Mouse (Mus musculus): ENCODE data around the gene Mrpl52. TPM values are rescaled to one million over a fixed set of nuclear protein-coding genes. Genes with fewer than 3 reads are reported as not detected.

Gene Mrpl52
- polyA plus RNA-seq (2015; fragmentation: Nextera tagmentation; extraction: Ambion mirVana) = 300 and 317 TPM in 2 replicates

GRCm38 (mm10) chr14:54426689-54427398 is at the start of gene Mrpl52:
TSS of gene Mrpl52 (plus strand) at chr14:54426909.
- no peak for TF ChIP-seq CTCF (IDR thresholded peaks at IDR 0.05; ENCODE audit: low read depth)
- H3K27me3 ChIP-seq (replicated peaks; ENCODE audit: control insufficient read depth, insufficient read depth, low read length) = no peaks in the 10 kb centered on the region
- H3K9ac ChIP-seq (ENCODE audit: low read depth, low read length) = peak within 1 kb of the TSS; percentile 85
- H3K27ac ChIP-seq (ENCODE audit: low read depth, low read length) = peak within 1 kb of the TSS; percentile 65
- peaks cover 4% of the 10 kb centered on the region for H3K36me3 ChIP-seq (ENCODE audit: control insufficient read depth, insufficient read depth)
- H3K4me1 ChIP-seq (replicated peaks; ENCODE audit: control insufficient read depth, insufficient read depth, low read length) = peaks cover 5% of the 10 kb centered on the region; the same call in 1 of the 2 replicates
- under 1% methylated on average over 48 of the region's 48 CpGs for WGBS
- H3K9me3 ChIP-seq (ENCODE audit: control insufficient read depth) = no peaks in the 10 kb centered on the region
- peak within 1 kb of the TSS; percentile 75 for H3K4me2 ChIP-seq (replicated peaks; ENCODE audit: low read depth)
- ATAC-seq = peak; percentile 71
- peak within 1 kb of the TSS; percentile 99 for H3K4me3 ChIP-seq (ENCODE audit: low read depth, low read length)

DNA sequence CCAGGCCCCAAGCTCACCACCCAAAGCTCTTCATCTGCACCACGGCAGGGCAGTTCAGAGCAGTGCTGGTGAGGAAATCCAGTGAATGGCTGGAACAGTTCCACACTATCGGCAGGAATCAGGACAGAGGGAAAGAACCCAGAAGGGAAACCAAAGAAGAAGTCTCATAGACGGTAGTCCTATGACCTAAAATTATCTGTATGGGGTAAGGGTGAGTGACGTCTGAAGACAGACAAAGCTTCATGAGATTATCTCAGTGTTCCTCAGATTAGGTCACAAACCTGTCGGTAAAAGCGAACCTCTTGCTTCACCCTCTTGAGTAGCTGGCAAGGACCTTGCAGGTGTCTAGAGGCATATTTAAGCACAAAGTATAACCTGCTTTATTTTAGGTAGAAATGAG is 49.5 kb upstream of the Mrpl52 start:
- TF ChIP-seq CTCF (IDR thresholded peaks at IDR 0.05; ENCODE audit: low read depth) = no peak

GRCm38 (mm10) chr14:54379571-54379970 is 47.1 kb upstream of the Mrpl52 start:
- no peak for TF ChIP-seq CTCF (IDR thresholded peaks at IDR 0.05; ENCODE audit: low read depth)

More for the DNA sequence above, 49.5 kb upstream of the Mrpl52 start:
- Histone ChIP-seq H3K4me3 (ENCODE audit: low read depth, low read length) (no peak overlapping the region), H3K36me3 (ENCODE audit: control insufficient read depth, insufficient read depth) (peaks cover 18% of the 10 kb centered on the region), H3K27me3 (replicated peaks; ENCODE audit: control insufficient read depth, insufficient read depth, low read length) (no peaks in the 10 kb centered on the region), H3K4me2 (replicated peaks; ENCODE audit: low read depth) (no peak overlapping the region), H3K9me3 (ENCODE audit: control insufficient read depth) (no peaks in the 10 kb centered on the region), H3K9ac (ENCODE audit: low read depth, low read length) (no peak overlapping the region), H3K4me1 (replicated peaks; ENCODE audit: control insufficient read depth, insufficient read depth, low read length) (0 out of 2 replicates have a peak, but pooled peaks cover 3% of the 10 kb centered on the region), H3K27ac (ENCODE audit: low read depth, low read length) (no peak overlapping the region)
- no peak for ATAC-seq
- WGBS = 78% methylated on average over 6 of the region's 6 CpGs

GRCm38 (mm10) chr14:54380616-54381015 is 46.1 kb upstream of the Mrpl52 start:
- no peak for ATAC-seq
- peak overlapping the region; percentile 51 for H3K27ac ChIP-seq (ENCODE audit: low read depth, low read length)
- H3K9ac ChIP-seq (ENCODE audit: low read depth, low read length) = no peak overlapping the region
- peaks cover 6% of the 10 kb centered on the region; the same call in 1 of the 2 replicates for H3K36me3 ChIP-seq (ENCODE audit: control insufficient read depth, insufficient read depth)
- H3K9me3 ChIP-seq (ENCODE audit: control insufficient read depth) = no peaks in the 10 kb centered on the region
- TF ChIP-seq CTCF (IDR thresholded peaks at IDR 0.05; ENCODE audit: low read depth) = no peak
- WGBS = 69% methylated on average over 4 of the region's 4 CpGs
- peaks cover 13% of the 10 kb centered on the region; the same call in 1 of the 2 replicates for H3K4me1 ChIP-seq (replicated peaks; ENCODE audit: control insufficient read depth, insufficient read depth, low read length)
- H3K4me2 ChIP-seq (replicated peaks; ENCODE audit: low read depth) = 0 out of 2 replicates have a peak overlapping the region, but pooled peaks have one; percentile 4
- no peak overlapping the region for H3K4me3 ChIP-seq (ENCODE audit: low read depth, low read length)
- H3K27me3 ChIP-seq (replicated peaks; ENCODE audit: control insufficient read depth, insufficient read depth, low read length) = no peaks in the 10 kb centered on the region

More at GRCm38 (mm10) chr14:54379571-54379970, 47.1 kb upstream of the Mrpl52 start:
- 0 out of 2 replicates have a peak overlapping the region, but pooled peaks have one; percentile 54 for H3K27ac ChIP-seq (ENCODE audit: low read depth, low read length)
- 23% methylated on average over 13 of the region's 13 CpGs for WGBS
- no peak for ATAC-seq
- H3K9me3 ChIP-seq (ENCODE audit: control insufficient read depth) = no peaks in the 10 kb centered on the region
- no peaks in the 10 kb centered on the region for H3K27me3 ChIP-seq (replicated peaks; ENCODE audit: control insufficient read depth, insufficient read depth, low read length)
- no peak overlapping the region for H3K9ac ChIP-seq (ENCODE audit: low read depth, low read length)
- H3K4me1 ChIP-seq (replicated peaks; ENCODE audit: control insufficient read depth, insufficient read depth, low read length) = peaks cover 13% of the 10 kb centered on the region; the same call in 1 of the 2 replicates
- no peak overlapping the region for H3K4me3 ChIP-seq (ENCODE audit: low read depth, low read length)
- H3K4me2 ChIP-seq (replicated peaks; ENCODE audit: low read depth) = no peak overlapping the region
- peaks cover 6% of the 10 kb centered on the region; the same call in 1 of the 2 replicates for H3K36me3 ChIP-seq (ENCODE audit: control insufficient read depth, insufficient read depth)

DNA sequence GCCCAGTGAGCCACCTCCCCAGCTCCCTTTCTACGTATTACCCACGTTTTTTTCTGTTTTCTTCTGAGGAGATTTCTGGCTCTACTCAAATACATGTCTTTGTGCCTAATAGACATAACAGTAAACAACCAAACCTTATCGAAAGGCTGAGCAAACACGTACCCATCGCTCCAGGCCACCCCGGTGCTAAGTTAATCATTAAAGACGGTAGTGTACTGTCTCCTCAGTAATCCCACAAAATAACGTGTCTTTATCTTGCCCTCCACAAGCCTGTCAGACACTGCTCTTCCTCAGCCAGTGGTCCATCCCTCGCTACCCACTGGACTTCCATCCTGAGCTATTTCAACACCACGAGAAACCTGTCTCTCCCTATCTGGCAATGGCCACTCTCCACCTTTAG is 44.9 kb upstream of the Mrpl52 start:
- no peaks in the 10 kb centered on the region for H3K27me3 ChIP-seq (replicated peaks; ENCODE audit: control insufficient read depth, insufficient read depth, low read length)
- H3K9me3 ChIP-seq (ENCODE audit: control insufficient read depth) = no peaks in the 10 kb centered on the region
- 35% methylated on average over 10 of the region's 10 CpGs for WGBS
- no peak overlapping the region for H3K9ac ChIP-seq (ENCODE audit: low read depth, low read length)
- peaks cover 16% of the 10 kb centered on the region; the same call in 1 of the 2 replicates for H3K4me1 ChIP-seq (replicated peaks; ENCODE audit: control insufficient read depth, insufficient read depth, low read length)
- peaks cover 7% of the 10 kb centered on the region; the same call in 1 of the 2 replicates for H3K36me3 ChIP-seq (ENCODE audit: control insufficient read depth, insufficient read depth)
- H3K4me3 ChIP-seq (ENCODE audit: low read depth, low read length) = no peak overlapping the region
- peak overlapping the region; percentile 85 for H3K27ac ChIP-seq (ENCODE audit: low read depth, low read length)
- H3K4me2 ChIP-seq (replicated peaks; ENCODE audit: low read depth) = peak overlapping the region; percentile 4
- peak; percentile 23; the same call in 1 of the 2 replicates for ATAC-seq
- no peak for TF ChIP-seq CTCF (IDR thresholded peaks at IDR 0.05; ENCODE audit: low read depth)

DNA sequence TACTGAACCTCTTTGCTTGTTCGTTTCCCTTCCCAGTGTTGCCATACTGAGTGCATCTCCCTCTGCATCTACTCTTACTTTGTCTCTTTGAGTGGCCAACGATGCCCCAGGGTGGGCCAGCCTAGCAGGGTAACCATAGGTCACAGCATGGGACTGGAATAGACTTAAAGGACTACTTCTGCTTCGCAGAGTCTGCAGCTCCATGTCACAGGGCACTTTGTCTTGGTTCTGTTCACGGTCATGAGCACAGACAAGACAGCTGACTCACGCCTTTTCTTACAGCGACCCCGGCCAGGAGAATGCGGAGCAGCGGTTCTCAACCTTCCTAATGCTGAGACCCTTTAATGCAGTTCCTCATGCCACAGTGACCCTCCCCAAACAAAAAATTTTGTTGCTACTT is 44.1 kb upstream of the Mrpl52 start:
- Histone ChIP-seq H3K9ac (ENCODE audit: low read depth, low read length) (no peak overlapping the region), H3K4me3 (ENCODE audit: low read depth, low read length) (no peak overlapping the region), H3K27me3 (replicated peaks; ENCODE audit: control insufficient read depth, insufficient read depth, low read length) (no peaks in the 10 kb centered on the region), H3K4me1 (replicated peaks; ENCODE audit: control insufficient read depth, insufficient read depth, low read length) (peaks cover 17% of the 10 kb centered on the region; the same call in 1 of the 2 replicates), H3K36me3 (ENCODE audit: control insufficient read depth, insufficient read depth) (peaks cover 10% of the 10 kb centered on the region; the same call in 1 of the 2 replicates), H3K27ac (ENCODE audit: low read depth, low read length) (peak overlapping the region; percentile 85), H3K9me3 (ENCODE audit: control insufficient read depth) (no peaks in the 10 kb centered on the region), H3K4me2 (replicated peaks; ENCODE audit: low read depth) (peak overlapping the region; percentile 37; the same call in 1 of the 2 replicates)
- ATAC-seq = no peak
- no peak for TF ChIP-seq CTCF (IDR thresholded peaks at IDR 0.05; ENCODE audit: low read depth)
- WGBS = 70% methylated on average over 9 of the region's 9 CpGs
